Mouse (Mus musculus) layer of hippocampus, postnatal 36 days (tissue): ENCODE measurements at regions not wholly inside any gene's neighbourhood (a gene's known extent, or its start where the extent isn't known, plus 50 kb on each side); places are given as distances from the start of the nearest gene placed in this dataset.

ENCODE experiments used
- DNase-seq, 2 experiments: peaks; one replicate each; pipeline ENCODE4 v3.0.0; 2022

DNA sequence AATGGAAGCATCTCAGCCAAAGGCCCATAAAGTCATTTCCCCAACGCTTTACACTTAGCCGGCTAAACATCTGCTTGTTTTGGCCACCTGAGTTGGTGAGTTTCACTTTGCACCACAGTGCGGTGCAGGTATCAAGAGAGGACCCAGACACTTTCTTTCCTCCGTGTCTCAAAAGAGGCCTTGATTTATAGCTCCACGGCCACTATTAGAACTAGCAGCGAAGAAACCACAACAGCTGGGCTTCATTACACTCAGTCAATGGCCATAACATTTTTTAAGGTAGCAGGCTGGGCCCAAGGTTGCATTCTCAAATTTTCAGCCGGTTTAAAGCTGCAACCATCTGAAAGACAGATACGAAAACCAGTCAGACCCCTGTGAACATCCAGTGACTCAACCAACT, 103.4 kb downstream of the Mreg start:
- DNase-seq, result no peak

DNA sequence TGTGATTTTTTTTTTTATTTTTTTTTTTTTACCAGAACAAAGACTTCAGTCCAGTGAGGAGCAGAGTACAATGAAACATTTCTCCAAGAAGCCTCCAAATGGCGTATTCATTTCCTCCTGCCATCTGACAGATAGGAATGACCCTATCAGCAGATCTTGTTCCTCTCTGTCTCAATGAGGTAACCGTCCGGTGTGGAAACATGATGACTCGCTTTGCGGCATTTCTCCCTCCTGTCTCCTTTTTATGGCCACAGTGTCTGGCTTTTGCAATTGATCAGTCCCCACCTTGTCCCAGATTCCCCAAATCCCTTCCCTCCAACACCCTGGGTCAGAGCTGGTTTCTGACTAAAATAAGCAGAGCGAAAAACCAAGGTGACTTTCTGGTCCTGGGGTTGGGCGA, 105.0 kb downstream of the Mreg start:
- no peak for DNase-seq

DNA sequence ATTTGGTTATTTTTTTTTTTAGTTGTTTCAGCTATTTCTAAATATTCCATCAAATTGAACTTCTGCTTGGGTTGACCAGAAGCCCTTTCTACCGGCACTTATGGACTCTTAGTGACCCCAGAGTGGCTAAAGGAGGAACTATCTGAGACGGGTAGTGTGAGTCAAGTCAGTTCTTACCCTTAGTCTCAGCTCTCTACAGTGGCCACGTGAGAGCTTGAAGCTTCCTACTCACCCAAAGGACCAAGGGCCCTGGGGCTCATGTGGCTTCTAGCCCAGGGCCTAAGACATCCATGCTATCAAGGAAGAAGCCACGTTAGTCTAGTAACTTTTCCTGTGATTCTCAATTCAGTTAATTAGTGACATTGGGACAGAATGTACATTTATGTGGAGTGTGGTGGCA, 105.5 kb downstream of the Mreg start:
- DNase-seq, result no peak

DNA sequence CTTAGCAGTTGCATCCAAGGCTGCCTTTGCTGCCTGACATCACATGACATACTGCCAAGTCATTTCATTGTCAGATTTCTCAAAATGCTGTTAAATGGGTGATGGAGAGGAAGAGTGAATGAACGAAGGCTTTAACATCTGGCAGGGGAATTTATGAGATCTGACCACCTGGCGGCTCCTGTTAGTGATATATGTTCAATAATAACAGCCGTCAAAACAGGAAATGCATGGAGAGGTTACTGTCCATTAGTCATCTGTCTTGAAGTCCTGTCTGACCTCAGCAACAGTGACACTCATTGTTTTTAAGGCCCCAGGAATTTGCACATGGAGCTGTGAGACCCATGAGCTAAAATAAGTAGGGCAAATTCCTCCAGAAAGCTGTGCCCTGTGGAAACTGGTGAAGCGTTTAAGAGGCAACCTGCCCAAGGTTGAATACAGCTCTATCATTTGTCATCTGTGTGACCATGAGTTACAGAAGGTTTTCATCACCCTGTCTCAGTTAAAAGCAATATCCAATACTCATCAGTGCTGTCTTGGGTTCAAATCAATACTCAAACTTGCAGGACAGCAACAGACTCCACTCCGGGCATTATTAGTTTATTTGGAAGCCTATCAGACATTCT, 106.6 kb downstream of the Mreg start:
- DNase-seq, result no peak

DNA sequence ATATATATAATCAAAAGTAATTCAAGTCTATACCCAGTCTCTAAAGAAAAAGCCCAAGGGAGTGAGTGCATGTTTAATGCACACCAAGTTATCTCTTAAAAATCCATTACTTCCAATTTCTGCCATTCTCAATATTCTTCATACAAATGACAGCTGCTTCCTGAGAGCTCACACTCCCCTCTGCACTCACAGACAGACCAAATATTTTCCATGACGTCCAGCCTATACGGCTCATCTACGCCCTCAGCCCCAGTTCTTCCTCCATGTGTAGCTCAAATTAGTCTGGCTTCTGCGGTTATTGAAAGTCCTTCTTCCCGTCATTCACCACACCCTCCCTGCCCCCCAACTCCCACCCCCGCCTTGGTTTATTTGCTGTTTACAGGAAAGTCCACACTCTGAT, 108.1 kb downstream of the Mreg start:
- no peak for DNase-seq

DNA sequence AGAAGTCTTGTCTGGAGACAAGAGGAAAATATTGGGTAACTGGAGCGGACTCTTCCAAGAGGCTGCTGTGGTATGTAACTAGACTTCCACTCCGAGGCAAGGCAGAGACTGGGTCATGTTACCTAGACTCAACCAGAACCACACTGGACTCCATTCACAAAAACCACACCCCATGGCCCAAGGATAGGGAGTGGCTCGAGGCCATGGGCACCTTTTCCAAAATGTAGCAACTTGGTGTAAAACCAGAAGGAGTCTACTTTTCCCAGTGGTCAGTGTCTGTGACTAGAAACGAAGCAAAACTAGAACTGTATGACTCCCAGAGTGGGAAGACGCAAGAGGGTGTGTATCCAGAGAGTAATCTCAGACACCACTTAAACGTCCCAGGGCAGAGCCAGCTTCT, 108.7 kb downstream of the Mreg start:
- DNase-seq, result no peak

DNA sequence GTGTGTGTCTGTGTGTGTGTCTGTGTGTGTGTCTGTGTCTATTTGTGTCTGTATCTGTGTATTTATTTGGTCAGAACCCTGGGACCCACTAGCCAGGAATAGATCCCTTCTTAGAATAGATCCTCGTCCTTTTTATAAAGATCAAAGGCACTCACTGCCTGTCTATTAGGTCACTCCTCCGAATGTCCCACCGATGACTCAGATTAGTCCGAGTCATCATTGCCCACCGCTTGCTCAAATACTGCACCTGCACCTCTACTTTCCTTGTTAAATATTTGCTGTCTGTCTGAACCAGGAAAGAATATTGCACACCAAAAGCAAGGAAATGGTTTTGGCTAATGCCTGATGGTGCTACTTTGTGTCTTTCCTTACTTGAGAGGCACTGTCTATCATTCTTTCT, 112.7 kb downstream of the Mreg start:
- DNase-seq, result no peak

DNA sequence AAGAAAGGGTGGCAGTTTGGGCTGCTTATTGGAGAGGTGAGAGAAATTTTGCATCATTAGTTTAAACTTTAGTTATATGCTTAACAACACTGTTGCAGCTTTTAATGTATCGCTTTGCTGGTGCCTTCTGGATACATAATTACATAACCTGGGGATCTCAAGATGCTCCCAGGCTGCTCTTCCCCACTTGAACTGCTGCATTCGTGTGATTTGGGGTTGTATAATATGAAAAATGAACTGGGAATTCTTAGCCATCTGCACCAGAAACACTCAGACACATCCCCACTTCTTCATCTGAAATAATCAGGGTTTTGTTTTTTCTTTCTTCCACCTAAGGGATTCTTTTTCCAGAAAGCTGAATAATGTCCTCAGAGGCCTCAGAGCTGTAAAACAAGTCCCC, 120.8 kb downstream of the Mreg start:
- no peak for DNase-seq

DNA sequence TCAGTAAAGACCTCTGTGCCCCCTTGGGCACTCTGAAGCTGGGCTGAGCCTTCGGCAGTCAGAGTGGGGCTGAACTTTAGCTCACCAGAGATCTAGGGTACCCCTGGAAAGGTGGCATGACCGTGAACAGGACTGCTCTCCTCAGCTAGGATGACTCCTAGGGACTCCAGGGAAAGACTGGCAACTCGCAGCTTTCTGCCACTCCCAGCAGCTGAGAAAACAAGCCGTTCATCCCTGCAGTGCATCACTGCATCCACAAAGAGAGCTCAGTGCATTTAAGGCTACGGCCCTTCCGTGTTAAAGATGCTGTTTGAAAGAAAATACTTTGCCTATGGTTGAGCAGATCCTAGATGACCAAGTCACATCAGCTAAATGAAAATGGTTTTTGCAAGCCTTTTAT, 126.4 kb downstream of the Mreg start:
- DNase-seq, result no peak

GRCm38 (mm10) chr1:72084219-72084618, 127.9 kb downstream of the Mreg start:
- no peak for DNase-seq

GRCm38 (mm10) chr1:72082366-72082765, 129.7 kb downstream of the Mreg start:
- DNase-seq, result no peak

DNA sequence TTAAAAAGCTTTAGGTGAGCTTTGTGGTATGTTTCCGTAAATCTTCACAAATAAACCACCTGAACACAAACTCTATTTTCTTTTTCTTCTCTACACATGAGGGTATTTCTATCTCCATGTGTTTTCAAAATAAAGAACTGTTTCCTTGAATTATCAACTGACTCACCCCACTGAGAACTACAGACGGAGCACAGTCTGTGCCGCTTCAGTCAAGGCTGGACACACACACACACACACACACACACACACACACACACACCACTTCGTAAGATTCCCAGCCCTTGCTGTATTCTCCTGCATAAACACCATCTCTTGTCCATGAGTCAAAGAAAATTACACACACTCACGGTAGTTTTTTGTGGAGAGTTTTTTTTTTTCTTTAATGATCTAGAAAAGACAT, 130.3 kb downstream of the Mreg start:
- DNase-seq, result no peak

DNA sequence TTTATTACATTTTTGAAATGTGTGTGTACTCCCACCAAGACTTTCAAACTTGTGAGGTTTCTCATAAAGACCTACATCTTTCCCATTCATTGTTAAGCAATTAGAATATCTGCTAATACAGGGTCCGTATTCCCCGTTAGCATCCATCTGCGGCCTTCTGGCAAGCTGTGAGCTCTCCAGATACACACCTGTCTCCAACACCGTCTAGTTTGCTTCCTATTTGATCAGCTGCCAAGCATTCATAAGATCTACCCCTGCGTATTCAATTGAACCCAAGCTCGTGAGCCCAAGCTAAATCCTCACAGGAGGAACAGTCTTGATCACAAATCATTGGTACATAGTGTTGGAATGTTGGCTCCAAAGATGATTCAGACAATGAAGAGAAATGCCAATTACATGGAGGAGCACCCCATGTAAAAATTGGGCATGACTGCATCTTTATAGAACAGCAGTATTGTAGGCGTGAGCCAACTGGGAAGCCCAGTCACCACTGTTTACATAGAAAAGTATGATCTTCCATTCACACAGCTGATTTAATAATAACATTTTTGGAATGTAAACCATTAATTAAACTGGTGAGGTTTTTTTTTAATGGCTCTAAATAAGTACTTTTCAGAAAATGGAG, 133.1 kb downstream of the Mreg start:
- DNase-seq, result no peak

DNA sequence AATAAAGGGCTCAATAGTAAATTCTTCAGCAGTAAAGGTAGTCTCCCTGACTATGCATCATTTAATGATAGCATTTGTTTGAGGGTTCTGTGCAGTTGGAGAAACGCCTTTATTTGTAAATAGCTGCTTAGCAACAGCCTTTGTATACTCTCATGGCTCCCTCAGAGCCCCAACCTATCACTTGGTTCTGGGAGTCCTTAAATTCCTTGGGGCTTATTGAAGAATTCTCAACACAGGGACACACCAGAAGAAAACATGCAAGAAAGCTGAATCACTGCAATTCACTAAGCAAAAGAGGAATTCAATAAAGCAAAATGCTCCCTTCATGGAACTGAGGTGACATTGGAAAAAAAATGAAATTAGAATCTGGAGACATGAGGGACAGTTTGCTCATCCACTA, 135.8 kb downstream of the Mreg start:
- DNase-seq, result no peak

- DNase-seq, result no peak
Observed at GRCm38 (mm10) chr1:72075464-72075863, 136.6 kb downstream of the Mreg start.

- DNase-seq, result no peak
Observed at GRCm38 (mm10) chr1:72073245-72073644, 138.9 kb downstream of the Mreg start.

- no peak for DNase-seq
Observed at GRCm38 (mm10) chr1:72070489-72070888, 141.6 kb downstream of the Mreg start.

GRCm38 (mm10) chr1:72069056-72069455, 143.1 kb downstream of the Mreg start:
- DNase-seq, result no peak

DNA sequence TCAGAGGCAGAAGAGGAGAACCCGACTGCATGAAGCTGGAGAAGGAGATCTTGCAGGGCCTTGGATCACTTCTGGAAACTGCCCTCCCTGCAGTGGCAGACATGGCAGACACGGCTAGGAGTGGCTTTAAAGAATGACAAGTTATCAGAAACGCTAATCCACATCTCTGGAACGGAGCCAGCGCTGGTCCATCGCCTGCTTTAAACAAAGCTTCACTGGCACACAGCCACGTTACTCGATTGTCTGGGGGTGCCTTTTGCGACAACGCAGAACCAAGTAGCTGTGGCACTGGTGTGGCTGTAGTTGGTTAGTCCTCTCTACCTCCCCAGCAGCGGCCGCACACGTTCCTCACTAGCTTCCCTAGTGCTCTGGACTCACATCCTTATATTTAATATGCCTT, 147.0 kb downstream of the Mreg start:
- DNase-seq, result no peak

- DNase-seq, result peak in 1 of 2 experiments; percentile 4
Observed at GRCm38 (mm10) chr1:72060393-72060792, 151.7 kb downstream of the Mreg start.

- no peak for DNase-seq
Observed at GRCm38 (mm10) chr1:72058045-72058703, 153.9 kb downstream of the Mreg start.

- DNase-seq, result no peak
Observed at GRCm38 (mm10) chr1:72054541-72054940, 157.6 kb downstream of the Mreg start.

DNA sequence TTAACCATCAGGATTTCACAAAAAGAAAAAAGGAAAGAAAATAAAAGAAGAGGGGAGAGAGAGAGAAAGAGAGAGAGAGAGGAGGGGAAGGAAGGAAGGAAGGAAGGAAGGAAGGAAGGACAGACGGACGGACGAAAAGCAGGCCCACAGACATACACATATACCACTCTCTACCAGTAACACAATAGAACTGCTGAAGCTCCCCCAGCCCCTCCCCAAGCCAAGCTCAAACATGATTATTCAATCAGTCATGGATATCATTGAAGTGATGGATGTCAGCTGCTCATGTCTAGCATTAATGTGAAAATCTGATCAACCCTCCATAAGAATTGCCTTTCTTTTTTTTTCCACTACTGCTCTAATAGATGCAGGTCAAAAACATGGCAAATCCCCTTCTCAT, 161.2 kb downstream of the Mreg start:
- DNase-seq, result no peak

GRCm38 (mm10) chr1:72046072-72046471, 166.0 kb downstream of the Mreg start:
- DNase-seq, result no peak
